Mouse (Mus musculus): ENCODE measurements at regions not wholly inside any gene's neighbourhood (a gene's known extent, or its start where the extent isn't known, plus 50 kb on each side); places are given as distances from the start of the nearest gene placed in this dataset.

DNA sequence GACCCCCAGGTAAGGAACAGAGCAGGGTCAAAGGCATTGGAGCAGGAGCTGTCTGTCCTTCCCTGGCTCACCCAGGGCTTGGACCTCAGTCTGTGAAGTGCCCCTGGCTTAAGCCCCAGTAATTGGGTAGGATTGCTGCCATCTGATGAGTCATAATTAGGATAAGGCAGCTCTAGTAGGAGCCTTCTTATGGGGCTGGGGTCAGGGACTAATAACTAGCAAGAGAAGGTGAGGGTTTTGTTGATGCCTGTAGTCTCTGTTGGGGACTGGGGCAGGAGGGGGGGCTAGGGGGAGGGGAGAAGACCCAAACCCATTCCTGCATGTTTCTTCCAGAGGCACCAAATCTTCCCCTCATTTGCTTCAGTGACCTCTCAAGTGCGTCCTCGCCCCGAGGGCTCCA lies 172.4 kb upstream of the Mki67 start:
- no peak for TF ChIP-seq CTCF (IDR thresholded peaks at IDR 0.05)
- no peak for TF ChIP-seq POLR2A (IDR thresholded peaks at IDR 0.05; ENCODE audit: insufficient read depth, low read depth, low read length)
- no peak for TF ChIP-seq EP300 (IDR thresholded peaks at IDR 0.05; ENCODE audit: insufficient read depth, low read depth, low read length)
